Mouse (Mus musculus) liver, adult 2 months (tissue): ENCODE measurements around the gene Ezr. TPM values are rescaled to one million over a fixed set of nuclear protein-coding genes. Genes with fewer than 3 reads are reported as not detected.

Experiments
- DNase-seq: peaks from one replicate; pipeline ENCODE4 v3.0.0-alpha.2; 2011; ENCODE audit warnings: low read depth, low spot score; ENCODE audit errors: extremely low read depth
- H3K27ac ChIP-seq: fragments of 200-500 bp; replicated peaks from 2 replicates; pipeline ENCODE4 v1.5.1; 2012; ENCODE audit warnings: low read depth, mild to moderate bottlenecking, control low read depth, inconsistent platforms, low read length; ENCODE audit not compliant: insufficient read depth
- H3K27me3 ChIP-seq: fragments of 200-500 bp; 2 replicates; pipeline ENCODE4 v1.6.1; 2012; ENCODE audit warnings: mild to moderate bottlenecking, moderate library complexity, low read length, inconsistent platforms; ENCODE audit not compliant: control insufficient read depth, insufficient read depth
- H3K36me3 ChIP-seq: fragments of 200-500 bp; 2 replicates; pipeline ENCODE4 v1.6.1; 2012; ENCODE audit warnings: low read length, inconsistent platforms; ENCODE audit not compliant: control insufficient read depth, insufficient read depth
- H3K4me1 ChIP-seq: fragments of 200-500 bp; 2 replicates; pipeline ENCODE4 v1.6.1; 2011; ENCODE audit warnings: low read length; ENCODE audit not compliant: control insufficient read depth, insufficient read depth
- H3K4me3 ChIP-seq: fragments of 200-500 bp; 2 replicates; pipeline ENCODE4 v1.5.1; 2011; ENCODE audit warnings: low read depth, mild to moderate bottlenecking, control low read depth, low read length, moderate library complexity; ENCODE audit not compliant: insufficient read depth
- H3K79me2 ChIP-seq: fragments of 200-500 bp; 2 replicates; pipeline ENCODE4 v1.6.1; 2012; ENCODE audit warnings: inconsistent platforms, mild to moderate bottlenecking, low read length, moderate library complexity; ENCODE audit not compliant: control insufficient read depth, insufficient read depth
- H3K9ac ChIP-seq: fragments of 200-500 bp; 2 replicates; pipeline ENCODE4 v1.6.1; 2012; ENCODE audit warnings: low read depth, mild to moderate bottlenecking, control low read depth, inconsistent platforms, low read length
- CTCF ChIP-seq: fragments of 200-500 bp; IDR thresholded peaks from 2 replicates; pipeline ENCODE4 v1.5.1; 2011; ENCODE audit warnings: low read depth, low read length, control low read depth
- POLR2A ChIP-seq: fragments of 200-500 bp; IDR thresholded peaks from 2 replicates; pipeline ENCODE4 v1.6.1; 2011; ENCODE audit warnings: low read length, control low read depth; ENCODE audit not compliant: insufficient read depth; ENCODE audit errors: extremely low read depth
- WGBS: fragments of 180-500 bp; shearing (Covaris S2); methylation state at CpG from one replicate; pipeline ENCODE4 v1.1.7; 2018; 5-methylcytosine and 5-hydroxymethylcytosine counted together
- polyA plus RNA-seq: library from polyadenylated mRNA; depleted of rRNA; stranded (reverse); fragments of >200 nt; gene quantifications from 2 replicates; pipeline ENCODE4 v1.2.3, GENCODE M21; 2012
- total RNA-seq: library from RNA; depleted of rRNA; stranded (reverse); fragments of >200 nt; gene quantifications from 2 replicates; pipeline ENCODE4 v1.2.3, GENCODE M21; 2014

The Ezr gene
- total and polyA plus RNA-seq, 2 experiments, result 2.6 to 3.1 TPM

GRCm38 (mm10) chr17:6798392-6799061 lies 15.9 kb upstream of the Ezr start:
- TF ChIP-seq CTCF, result no peak
- no peak for TF ChIP-seq POLR2A
- no peak overlapping the region for H3K27ac ChIP-seq
- no peak overlapping the region for H3K4me3 ChIP-seq
- H3K36me3 ChIP-seq, result no peaks in the 10 kb centered on the region
- no peak for DNase-seq
- no peaks in the 10 kb centered on the region for H3K27me3 ChIP-seq
- H3K9ac ChIP-seq, result no peak overlapping the region
- 77% methylated on average over 12 of the region's 12 CpGs for WGBS
- H3K4me1 ChIP-seq, result no peaks in the 10 kb centered on the region
- no peaks in the 10 kb centered on the region for H3K79me2 ChIP-seq

- Histone ChIP-seq H3K4me3 (no peak overlapping the region), H3K9ac (no peak overlapping the region), H3K27me3 (no peaks in the 10 kb centered on the region), H3K36me3 (no peaks in the 10 kb centered on the region), H3K79me2 (no peaks in the 10 kb centered on the region), H3K4me1 (no peaks in the 10 kb centered on the region), H3K27ac (no peak overlapping the region)
- TF ChIP-seq CTCF (no peak), POLR2A (no peak)
- DNase-seq, result no peak
- 53% methylated on average over 4 of the region's 4 CpGs for WGBS
Measured at GRCm38 (mm10) chr17:6797471-6797870, 14.9 kb upstream of the Ezr start.

- Histone ChIP-seq H3K4me3 (no peak overlapping the region), H3K27me3 (no peaks in the 10 kb centered on the region), H3K79me2 (no peaks in the 10 kb centered on the region), H3K9ac (no peak overlapping the region), H3K36me3 (no peaks in the 10 kb centered on the region), H3K27ac (no peak overlapping the region), H3K4me1 (no peaks in the 10 kb centered on the region)
- no peak for DNase-seq
- 73% methylated on average over 12 of the region's 12 CpGs for WGBS
- TF ChIP-seq CTCF (no peak), POLR2A (no peak)
Measured at GRCm38 (mm10) chr17:6794160-6794751, 11.7 kb upstream of the Ezr start.

GRCm38 (mm10) chr17:6789581-6790118 lies 7.1 kb upstream of the Ezr start:
- WGBS, result 95% methylated on average over 9 of the region's 9 CpGs

GRCm38 (mm10) chr17:6789103-6789502 lies 6.5 kb upstream of the Ezr start:
- DNase-seq, result no peak
- Histone ChIP-seq H3K36me3 (no peaks in the 10 kb centered on the region), H3K4me1 (no peaks in the 10 kb centered on the region), H3K9ac (no peak overlapping the region), H3K27ac (no peak overlapping the region), H3K27me3 (no peaks in the 10 kb centered on the region), H3K79me2 (no peaks in the 10 kb centered on the region), H3K4me3 (no peak overlapping the region)
- TF ChIP-seq CTCF (no peak), POLR2A (no peak)

More at GRCm38 (mm10) chr17:6789581-6790118, 7.1 kb upstream of the Ezr start:
- H3K27ac ChIP-seq, result no peak overlapping the region
- no peaks in the 10 kb centered on the region for H3K79me2 ChIP-seq
- no peaks in the 10 kb centered on the region for H3K36me3 ChIP-seq
- no peak overlapping the region for H3K9ac ChIP-seq
- no peak for DNase-seq
- no peaks in the 10 kb centered on the region for H3K27me3 ChIP-seq
- no peak overlapping the region for H3K4me3 ChIP-seq
- TF ChIP-seq CTCF (no peak), POLR2A (no peak)
- H3K4me1 ChIP-seq, result no peaks in the 10 kb centered on the region

GRCm38 (mm10) chr17:6787241-6787640 lies 4.7 kb upstream of the Ezr start:
- Histone ChIP-seq H3K27me3 (no peaks in the 10 kb centered on the region), H3K27ac (no peak overlapping the region), H3K4me1 (no peaks in the 10 kb centered on the region), H3K9ac (no peak overlapping the region), H3K79me2 (no peaks in the 10 kb centered on the region), H3K4me3 (no peak overlapping the region), H3K36me3 (no peaks in the 10 kb centered on the region)
- 90% methylated on average over 4 of the region's 4 CpGs for WGBS
- DNase-seq, result no peak
- TF ChIP-seq CTCF, result no peak
- TF ChIP-seq POLR2A, result no peak
